Mouse (Mus musculus) layer of hippocampus, adult 2 months (tissue): ENCODE results near the gene Galntl6. TPM values are rescaled to one million over a fixed set of nuclear protein-coding genes. Genes with fewer than 3 reads are reported as not detected.
A peak's percentile ranks its signal among the peaks of the same experiment; 100 is the strongest.

Source experiments
- DNase-seq, 2 experiments: peaks; one replicate each; pipeline ENCODE4 v3.0.0; 2022; ENCODE audit warnings: low spot score in 2 of 2
- H3K27ac ChIP-seq: fragments of 200-600 bp; 2 replicates; pipeline ENCODE4 v1.8.1; 2022
- H3K4me3 ChIP-seq: fragments of 200-600 bp; 2 replicates; pipeline ENCODE4 v1.8.1; 2022; ENCODE audit warnings: mild to moderate bottlenecking
- CTCF ChIP-seq: fragments of 200-600 bp; conservative IDR thresholded peaks from 2 replicates; pipeline ENCODE4 v1.8.1; 2022; ENCODE audit warnings: antibody characterized with exemption, mild to moderate bottlenecking, moderate library complexity
- total RNA-seq, 2 experiments: library from RNA; stranded (reverse); gene quantifications; 2 replicates each; pipeline ENCODE4 v1.2.3; 2021

The Galntl6 gene
- total RNA-seq, 2 experiments from 2014 or later: 46.5 to 48.5 TPM

DNA sequence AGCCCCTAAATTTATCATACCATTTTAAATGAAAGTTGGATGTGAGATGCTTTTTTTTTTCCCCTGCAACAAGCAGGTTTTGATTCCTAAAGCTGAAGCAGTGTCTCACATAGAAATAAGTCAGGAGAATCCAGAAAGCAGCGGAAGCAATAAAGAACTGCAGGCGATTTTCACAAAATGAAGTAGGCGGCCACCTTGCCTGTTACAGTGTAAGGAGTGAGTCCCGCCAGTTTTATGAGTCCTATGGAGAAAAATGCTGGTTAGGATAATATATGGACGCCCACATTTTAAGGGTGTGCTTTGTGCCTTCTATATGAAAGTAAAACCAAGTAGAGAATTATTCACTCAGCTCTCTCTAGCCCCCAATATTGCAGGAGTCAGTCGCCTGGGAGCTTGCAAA lies 827.5 kb downstream of the Galntl6 start:
- DNase-seq: no peak
- no peak overlapping the region for H3K27ac ChIP-seq
- TF ChIP-seq CTCF: no peak
- no peak overlapping the region for H3K4me3 ChIP-seq

DNA sequence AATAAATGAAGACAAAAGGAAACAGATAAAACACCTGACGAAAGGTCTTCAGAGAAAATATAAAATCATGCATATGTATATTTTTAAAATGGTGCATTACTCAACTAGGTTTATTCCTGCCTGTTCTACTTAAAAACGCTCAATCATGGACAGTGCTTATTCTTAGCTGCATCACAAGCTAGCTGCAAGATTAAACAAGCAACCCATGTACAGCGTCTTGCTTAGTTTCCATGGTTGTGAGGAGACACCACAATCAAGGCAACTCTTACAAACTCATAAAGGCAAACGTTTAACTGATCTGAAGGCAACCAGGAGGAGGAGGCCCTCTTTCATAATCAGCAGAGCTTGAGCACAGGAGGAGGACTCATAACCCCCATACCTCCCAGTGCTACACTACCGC lies 830.7 kb downstream of the Galntl6 start:
- Histone ChIP-seq H3K27ac (no peak overlapping the region), H3K4me3 (no peak overlapping the region)
- DNase-seq: no peak
- no peak for TF ChIP-seq CTCF

- Histone ChIP-seq H3K27ac (no peak overlapping the region), H3K4me3 (no peak overlapping the region)
- no peak for DNase-seq
- no peak for TF ChIP-seq CTCF
Measured at GRCm38 (mm10) chr8:58074611-58075010, 837.8 kb downstream of the Galntl6 start.

DNA sequence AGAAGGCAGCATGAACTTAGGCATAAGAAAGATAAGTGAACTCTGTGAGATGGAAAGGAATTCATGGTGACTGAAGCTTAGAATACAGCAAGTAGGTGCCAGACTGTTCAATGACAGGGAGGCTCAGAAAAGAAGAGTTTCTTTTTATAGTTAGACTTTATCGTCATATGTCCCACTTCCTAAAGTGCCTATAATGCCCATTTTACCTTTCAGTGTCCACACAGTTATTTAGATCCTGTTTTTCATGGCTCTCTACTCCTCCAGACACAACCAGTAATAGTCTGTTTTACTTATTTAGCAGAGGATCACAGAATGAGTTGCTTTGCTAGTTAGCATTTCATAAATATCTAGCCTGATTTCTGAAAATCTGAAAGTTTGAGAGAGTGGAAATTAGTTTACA lies 838.7 kb downstream of the Galntl6 start:
- no peak for DNase-seq
- TF ChIP-seq CTCF: no peak
- H3K4me3 ChIP-seq: no peak overlapping the region
- no peak overlapping the region for H3K27ac ChIP-seq

- DNase-seq: no peak
- no peak overlapping the region for H3K27ac ChIP-seq
Measured at GRCm38 (mm10) chr8:58032271-58032670, 880.2 kb downstream of the Galntl6 start.

GRCm38 (mm10) chr8:58025558-58025957 lies 886.9 kb downstream of the Galntl6 start:
- Histone ChIP-seq H3K27ac (no peak overlapping the region), H3K4me3 (no peak overlapping the region)
- TF ChIP-seq CTCF: no peak
- DNase-seq: no peak

More at GRCm38 (mm10) chr8:58032271-58032670, 880.2 kb downstream of the Galntl6 start:
- TF ChIP-seq CTCF: no peak
- no peak overlapping the region for H3K4me3 ChIP-seq

DNA sequence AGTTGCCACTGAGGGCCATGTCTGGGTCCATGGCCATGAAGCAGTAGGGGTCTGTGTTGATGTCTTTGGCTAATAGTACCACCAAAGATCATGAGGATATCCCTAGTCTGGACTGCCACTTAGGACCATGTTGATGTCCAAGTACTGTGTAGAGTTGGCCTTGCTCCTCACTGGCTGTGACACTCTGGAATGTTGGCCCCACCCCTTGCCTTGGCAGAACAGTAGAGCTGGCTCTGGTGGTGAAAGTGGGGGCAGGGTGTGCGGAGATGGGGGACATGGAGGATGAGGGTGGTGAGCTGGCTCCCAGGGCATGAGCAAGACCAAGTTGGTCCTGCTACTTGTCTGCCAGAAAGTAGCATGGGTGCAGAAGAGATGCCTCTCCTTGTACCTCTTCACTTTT lies 887.3 kb downstream of the Galntl6 start:
- no peak for DNase-seq
- no peak overlapping the region for H3K4me3 ChIP-seq
- H3K27ac ChIP-seq: no peak overlapping the region
- no peak for TF ChIP-seq CTCF

- no peak for DNase-seq
- Histone ChIP-seq H3K27ac (no peak overlapping the region), H3K4me3 (no peak overlapping the region)
- no peak for TF ChIP-seq CTCF
Measured at GRCm38 (mm10) chr8:58023426-58024176, 888.8 kb downstream of the Galntl6 start.

DNA sequence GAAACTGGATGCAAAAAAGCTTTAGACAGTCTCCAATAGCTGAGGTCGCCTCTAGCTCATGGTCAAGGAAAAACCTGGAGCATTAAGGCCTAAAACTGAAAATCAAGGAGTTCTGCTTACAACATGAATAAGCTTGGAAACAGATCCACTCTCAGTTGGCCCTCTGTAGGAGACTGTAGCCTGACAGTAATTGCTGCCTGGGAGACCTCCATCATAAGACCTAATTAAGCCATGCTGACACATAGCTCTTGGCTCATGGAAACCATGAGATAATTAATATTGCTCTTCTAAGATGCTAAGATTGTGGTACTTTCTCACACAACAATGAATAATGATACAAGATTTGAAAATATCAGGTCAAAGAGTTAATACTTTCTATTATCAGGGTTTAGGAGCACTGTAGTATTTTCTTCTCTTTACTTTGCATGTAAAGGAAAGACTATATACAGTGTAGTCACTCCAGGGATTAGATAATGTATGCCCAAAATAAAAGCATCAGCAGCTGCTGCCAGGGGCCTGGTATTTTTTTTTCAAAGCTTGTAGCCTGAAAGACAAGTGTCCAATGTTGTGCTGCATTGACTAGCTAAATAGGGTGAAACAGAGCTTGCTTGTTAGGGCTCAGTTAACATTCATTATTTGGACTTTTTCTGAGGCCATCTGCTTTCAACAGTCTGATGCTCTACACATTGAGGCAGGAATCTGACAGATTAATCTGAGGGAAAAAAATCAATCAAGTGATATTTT lies 922.8 kb downstream of the Galntl6 start:
- Histone ChIP-seq H3K27ac (peak overlapping the region; percentile 52), H3K4me3 (no peak overlapping the region)
- TF ChIP-seq CTCF: no peak
- peak in 1 of 2 experiments; percentile 12 for DNase-seq

DNA sequence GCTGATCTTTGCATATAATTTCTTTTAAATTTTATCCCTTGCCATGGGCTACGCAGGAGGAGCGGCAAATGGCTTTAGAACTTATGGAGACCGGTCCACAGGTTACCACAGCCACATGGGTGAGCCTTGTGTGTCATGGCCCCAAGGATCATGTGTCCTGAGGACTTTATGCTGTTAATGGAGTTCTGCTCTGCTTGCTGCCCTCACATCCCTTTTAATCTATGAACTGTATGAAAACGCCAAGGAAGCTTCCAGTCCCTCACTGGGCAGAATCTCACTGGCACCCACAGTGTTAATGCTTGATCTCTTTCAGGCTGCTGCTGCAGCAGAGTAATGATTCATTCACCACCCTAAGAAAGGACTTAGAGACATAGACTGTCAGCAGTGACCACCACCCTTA lies 935.1 kb downstream of the Galntl6 start:
- TF ChIP-seq CTCF: no peak
- H3K4me3 ChIP-seq: no peak overlapping the region
- DNase-seq: no peak
- H3K27ac ChIP-seq: no peak overlapping the region

- no peak overlapping the region for H3K4me3 ChIP-seq
- TF ChIP-seq CTCF: no peak
- no peak for DNase-seq
- no peak overlapping the region for H3K27ac ChIP-seq
Measured at GRCm38 (mm10) chr8:57974093-57974492, 938.3 kb downstream of the Galntl6 start.

DNA sequence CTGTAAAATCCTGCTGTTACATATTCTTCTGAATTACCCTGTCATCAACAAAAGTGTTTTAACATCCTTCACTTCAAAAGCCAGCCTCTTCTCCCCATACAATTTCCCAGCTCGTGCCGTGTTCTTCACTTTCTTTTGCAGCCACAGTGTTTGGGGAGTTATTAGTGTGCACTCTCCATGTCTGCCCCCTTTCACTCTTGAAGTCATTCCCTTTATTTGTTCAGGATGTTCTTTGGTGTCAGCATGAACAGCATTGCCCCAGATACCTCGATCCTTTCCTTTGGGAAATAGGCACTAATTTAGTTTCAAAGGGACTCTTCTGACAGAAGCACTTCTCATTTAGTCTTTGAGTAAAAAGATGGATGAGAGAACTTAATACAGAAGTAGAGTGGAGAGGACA lies 939.6 kb downstream of the Galntl6 start:
- DNase-seq: no peak
- H3K27ac ChIP-seq: no peak overlapping the region
- TF ChIP-seq CTCF: no peak
- H3K4me3 ChIP-seq: no peak overlapping the region

DNA sequence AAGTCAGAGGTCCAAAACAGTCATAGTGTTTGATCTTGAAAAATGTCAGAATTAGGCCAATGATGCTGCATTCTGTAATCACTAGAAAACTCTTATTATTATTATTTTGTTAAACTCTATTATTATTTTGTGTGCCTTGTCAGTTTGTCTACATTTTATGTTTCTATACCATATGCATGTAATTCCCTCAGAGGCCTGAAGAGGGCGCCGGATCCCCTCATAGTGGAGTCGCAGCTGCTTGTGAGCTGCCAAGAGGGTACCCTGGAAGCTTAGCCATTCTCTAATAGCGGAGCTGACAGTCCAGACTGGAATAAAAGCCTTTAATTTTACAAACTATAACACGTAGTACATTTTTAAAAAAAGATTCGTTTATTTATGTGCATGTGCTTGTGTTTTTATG lies 945.8 kb downstream of the Galntl6 start:
- DNase-seq: peak in 1 of 2 experiments; percentile 14
- peak; percentile 80 for TF ChIP-seq CTCF
- no peak overlapping the region for H3K4me3 ChIP-seq
- H3K27ac ChIP-seq: no peak overlapping the region

GRCm38 (mm10) chr8:57965508-57965907 lies 946.9 kb downstream of the Galntl6 start:
- Histone ChIP-seq H3K27ac (no peak overlapping the region), H3K4me3 (no peak overlapping the region)
- DNase-seq: no peak
- TF ChIP-seq CTCF: no peak
